Mouse (Mus musculus) gastrocnemius, postnatal 36 days (tissue): ENCODE measurements at regions not wholly inside any gene's neighbourhood (a gene's known extent, or its start where the extent isn't known, plus 50 kb on each side); places are given as distances from the start of the nearest gene placed in this dataset.

Source experiments
- DNase-seq, 2 experiments: peaks; one replicate each; pipeline ENCODE4 v3.0.0; 2022
- intact Hi-C: fragments of 180-260 bp; cut with DNase I; formaldehyde crosslinking; loops from one replicate; pipeline ENCODE4 v1.15.1; 2025

GRCm38 (mm10) chr12:12776783-12777182 is 164.9 kb downstream of the Mycn start:
- intact Hi-C loops: no loop called here

GRCm38 (mm10) chr12:12770970-12771369 is 170.7 kb downstream of the Mycn start:
- no peak for DNase-seq
- intact Hi-C loops: no loop called here

More at GRCm38 (mm10) chr12:12776783-12777182, 164.9 kb downstream of the Mycn start:
- DNase-seq: no peak

- intact Hi-C loops: no loop called here
- no peak for DNase-seq
Observed at GRCm38 (mm10) chr12:12766510-12767304, 175.0 kb downstream of the Mycn start.

GRCm38 (mm10) chr12:12765490-12766058 is 176.1 kb downstream of the Mycn start:
- intact Hi-C loops: no loop called here
- no peak for DNase-seq

- intact Hi-C loops: no loop called here
- DNase-seq: no peak
Observed at GRCm38 (mm10) chr12:12765055-12765454, 176.7 kb downstream of the Mycn start.

GRCm38 (mm10) chr12:12764586-12764985 is 177.1 kb downstream of the Mycn start:
- intact Hi-C loops: no loop called here
- no peak for DNase-seq

GRCm38 (mm10) chr12:12756301-12756948 is 185.3 kb downstream of the Mycn start:
- intact Hi-C loops: no loop called here
- no peak for DNase-seq

- intact Hi-C loops: no loop called here
- DNase-seq: no peak
Observed at GRCm38 (mm10) chr12:12753849-12754248, 187.9 kb downstream of the Mycn start.

GRCm38 (mm10) chr12:12751670-12752426 is 189.9 kb downstream of the Mycn start:
- no peak for DNase-seq
- intact Hi-C loops: no loop called here

- DNase-seq: no peak
- intact Hi-C loops: no loop called here
Observed at GRCm38 (mm10) chr12:12749690-12750089, 192.0 kb downstream of the Mycn start.

GRCm38 (mm10) chr12:12746852-12747454 is 194.8 kb downstream of the Mycn start:
- intact Hi-C loops: no loop called here
- no peak for DNase-seq

GRCm38 (mm10) chr12:12744492-12744891 is 197.2 kb downstream of the Mycn start:
- DNase-seq: no peak
- intact Hi-C loops: no loop called here

GRCm38 (mm10) chr12:12738631-12739331 is 202.9 kb downstream of the Mycn start:
- intact Hi-C loops: no loop called here
- no peak for DNase-seq

- intact Hi-C loops: no loop called here
Observed at GRCm38 (mm10) chr12:12725797-12726196, 215.9 kb downstream of the Mycn start.

GRCm38 (mm10) chr12:12725075-12725474 is 216.6 kb downstream of the Mycn start:
- DNase-seq: no peak
- intact Hi-C loops: no loop called here

More at GRCm38 (mm10) chr12:12725797-12726196, 215.9 kb downstream of the Mycn start:
- no peak for DNase-seq

GRCm38 (mm10) chr12:12723724-12724487 is 217.8 kb downstream of the Mycn start:
- no peak for DNase-seq
- intact Hi-C loops: loop anchor here (5.0 kb wide), 1 partner anchor 67 kb away; no protein-coding TSS in a partner anchor

- intact Hi-C loops: loop anchor here (5.0 kb wide), 1 partner anchor 66 kb away; no protein-coding TSS in a partner anchor
- no peak for DNase-seq
Observed at GRCm38 (mm10) chr12:12722982-12723661, 218.6 kb downstream of the Mycn start.

GRCm38 (mm10) chr12:12716691-12717090 is 225.0 kb downstream of the Mycn start:
- intact Hi-C loops: no loop called here

More at GRCm38 (mm10) chr12:12716691-12717090, 225.0 kb downstream of the Mycn start:
- DNase-seq: no peak
